Mouse (Mus musculus): ENCODE data around the gene Nav2. TPM values are rescaled to one million over a fixed set of nuclear protein-coding genes. Genes with fewer than 3 reads are reported as not detected.

The Nav2 gene
- polyA plus RNA-seq, 1 experiment from 2014 or later, result 27.6 TPM

- WGBS, result 75% methylated on average over 8 of the region's 8 CpGs
- Histone ChIP-seq H3K4me3 (replicated peaks) (no peak overlapping the region), H3K36me3 (no peaks in the 10 kb centered on the region), H3K4me2 (no peak overlapping the region), H3K27me3 (replicated peaks) (no peaks in the 10 kb centered on the region), H3K4me1 (peaks cover 31% of the 10 kb centered on the region), H3K9ac (replicated peaks) (no peak overlapping the region), H3K9me3 (replicated peaks) (no peaks in the 10 kb centered on the region), H3K27ac (replicated peaks) (no peak overlapping the region)
- no peak for ATAC-seq (ENCODE audit: low FRiP score)
These were observed 272.5 kb downstream of the Nav2 start for GRCm38 (mm10) chr7:49181010-49181409.

GRCm38 (mm10) chr7:49182427-49182826 is 273.9 kb downstream of the Nav2 start:
- Histone ChIP-seq H3K9me3 (replicated peaks) (no peaks in the 10 kb centered on the region), H3K4me1 (peaks cover 32% of the 10 kb centered on the region), H3K36me3 (no peaks in the 10 kb centered on the region), H3K27me3 (replicated peaks) (no peaks in the 10 kb centered on the region), H3K9ac (replicated peaks) (no peak overlapping the region), H3K4me2 (no peak overlapping the region), H3K27ac (replicated peaks) (no peak overlapping the region), H3K4me3 (replicated peaks) (no peak overlapping the region)
- 74% methylated on average over 5 of the region's 5 CpGs for WGBS
- no peak for ATAC-seq (ENCODE audit: low FRiP score)

GRCm38 (mm10) chr7:49183696-49184095 is 275.2 kb downstream of the Nav2 start:
- Histone ChIP-seq H3K4me1 (peaks cover 35% of the 10 kb centered on the region), H3K9ac (replicated peaks) (no peak overlapping the region), H3K4me3 (replicated peaks) (no peak overlapping the region), H3K27me3 (replicated peaks) (no peaks in the 10 kb centered on the region), H3K9me3 (replicated peaks) (no peaks in the 10 kb centered on the region), H3K36me3 (no peaks in the 10 kb centered on the region), H3K4me2 (no peak overlapping the region), H3K27ac (replicated peaks) (no peak overlapping the region)
- ATAC-seq (ENCODE audit: low FRiP score), result no peak
- WGBS, result 48% methylated on average over 5 of the region's 5 CpGs

GRCm38 (mm10) chr7:49185991-49186390 is 277.5 kb downstream of the Nav2 start:
- Histone ChIP-seq H3K4me1 (peaks cover 57% of the 10 kb centered on the region), H3K4me2 (no peak overlapping the region), H3K27me3 (replicated peaks) (no peaks in the 10 kb centered on the region), H3K27ac (replicated peaks) (no peak overlapping the region), H3K4me3 (replicated peaks) (no peak overlapping the region), H3K9ac (replicated peaks) (no peak overlapping the region), H3K36me3 (no peaks in the 10 kb centered on the region), H3K9me3 (replicated peaks) (no peaks in the 10 kb centered on the region)
- WGBS, result 80% methylated on average over 5 of the region's 5 CpGs
- no peak for ATAC-seq (ENCODE audit: low FRiP score)

- peaks cover 59% of the 10 kb centered on the region for H3K4me1 ChIP-seq
- no peak for ATAC-seq (ENCODE audit: low FRiP score)
- no peak overlapping the region for H3K27ac ChIP-seq (replicated peaks)
- no peaks in the 10 kb centered on the region for H3K36me3 ChIP-seq
- no peak overlapping the region for H3K4me2 ChIP-seq
- H3K27me3 ChIP-seq (replicated peaks), result no peaks in the 10 kb centered on the region
- H3K4me3 ChIP-seq (replicated peaks), result no peak overlapping the region
- no peak overlapping the region for H3K9ac ChIP-seq (replicated peaks)
- WGBS, result 87% methylated on average over 5 of the region's 5 CpGs
- H3K9me3 ChIP-seq (replicated peaks), result no peaks in the 10 kb centered on the region
These were observed 280.8 kb downstream of the Nav2 start for GRCm38 (mm10) chr7:49189364-49189763.

- Histone ChIP-seq H3K27ac (replicated peaks) (peak overlapping the region; percentile 80), H3K9ac (replicated peaks) (no peak overlapping the region), H3K9me3 (replicated peaks) (no peaks in the 10 kb centered on the region), H3K27me3 (replicated peaks) (no peaks in the 10 kb centered on the region), H3K4me1 (peaks cover 57% of the 10 kb centered on the region), H3K4me3 (replicated peaks) (no peak overlapping the region), H3K4me2 (no peak overlapping the region), H3K36me3 (no peaks in the 10 kb centered on the region)
- WGBS, result 71% methylated on average over 4 of the region's 4 CpGs
- ATAC-seq (ENCODE audit: low FRiP score), result no peak
These were observed 281.9 kb downstream of the Nav2 start for GRCm38 (mm10) chr7:49190231-49190985.

- Histone ChIP-seq H3K9me3 (replicated peaks) (no peaks in the 10 kb centered on the region), H3K36me3 (no peaks in the 10 kb centered on the region), H3K4me1 (peaks cover 57% of the 10 kb centered on the region), H3K4me2 (0 out of 2 replicates have a peak overlapping the region, but pooled peaks have one; percentile 9), H3K27me3 (replicated peaks) (no peaks in the 10 kb centered on the region), H3K9ac (replicated peaks) (peak overlapping the region; percentile 18; the same call in 1 of the 2 replicates), H3K4me3 (replicated peaks) (no peak overlapping the region), H3K27ac (replicated peaks) (peak overlapping the region; percentile 80)
- ATAC-seq (ENCODE audit: low FRiP score), result peak; percentile 74
- WGBS, result 34% methylated on average over 7 of the region's 7 CpGs
These were observed 282.7 kb downstream of the Nav2 start for GRCm38 (mm10) chr7:49191081-49191678.

GRCm38 (mm10) chr7:49192061-49192695 is 283.7 kb downstream of the Nav2 start:
- Histone ChIP-seq H3K4me3 (replicated peaks) (no peak overlapping the region), H3K4me1 (peaks cover 49% of the 10 kb centered on the region), H3K27me3 (replicated peaks) (no peaks in the 10 kb centered on the region), H3K4me2 (no peak overlapping the region), H3K9ac (replicated peaks) (no peak overlapping the region), H3K9me3 (replicated peaks) (no peaks in the 10 kb centered on the region), H3K27ac (replicated peaks) (peak overlapping the region; percentile 80), H3K36me3 (no peaks in the 10 kb centered on the region)
- 82% methylated on average over 2 of the region's 2 CpGs for WGBS
- ATAC-seq (ENCODE audit: low FRiP score), result no peak

- ATAC-seq (ENCODE audit: low FRiP score), result no peak
- Histone ChIP-seq H3K9ac (replicated peaks) (no peak overlapping the region), H3K4me1 (peaks cover 31% of the 10 kb centered on the region), H3K27me3 (replicated peaks) (no peaks in the 10 kb centered on the region), H3K36me3 (no peaks in the 10 kb centered on the region), H3K9me3 (replicated peaks) (no peaks in the 10 kb centered on the region), H3K27ac (replicated peaks) (no peak overlapping the region), H3K4me3 (replicated peaks) (no peak overlapping the region), H3K4me2 (no peak overlapping the region)
- 63% methylated on average over 5 of the region's 5 CpGs for WGBS
These were observed 287.2 kb downstream of the Nav2 start for GRCm38 (mm10) chr7:49195711-49196147.

- H3K9me3 ChIP-seq (replicated peaks), result no peaks in the 10 kb centered on the region
- H3K4me3 ChIP-seq (replicated peaks), result no peak overlapping the region
- no peak overlapping the region for H3K27ac ChIP-seq (replicated peaks)
- H3K4me2 ChIP-seq, result no peak overlapping the region
- no peaks in the 10 kb centered on the region for H3K27me3 ChIP-seq (replicated peaks)
- H3K9ac ChIP-seq (replicated peaks), result no peak overlapping the region
- WGBS, result 17% methylated on average over 6 of the region's 6 CpGs
- peak; percentile 70 for ATAC-seq (ENCODE audit: low FRiP score)
- H3K4me1 ChIP-seq, result peaks cover 37% of the 10 kb centered on the region
- no peaks in the 10 kb centered on the region for H3K36me3 ChIP-seq
These were observed 290.9 kb downstream of the Nav2 start for GRCm38 (mm10) chr7:49199366-49199765.

GRCm38 (mm10) chr7:49200270-49200669 is 291.8 kb downstream of the Nav2 start:
- Histone ChIP-seq H3K9me3 (replicated peaks) (no peaks in the 10 kb centered on the region), H3K9ac (replicated peaks) (no peak overlapping the region), H3K4me2 (no peak overlapping the region), H3K4me1 (peaks cover 37% of the 10 kb centered on the region), H3K27ac (replicated peaks) (no peak overlapping the region), H3K36me3 (no peaks in the 10 kb centered on the region), H3K4me3 (replicated peaks) (no peak overlapping the region), H3K27me3 (replicated peaks) (no peaks in the 10 kb centered on the region)
- no peak for ATAC-seq (ENCODE audit: low FRiP score)
- 87% methylated on average over 6 of the region's 6 CpGs for WGBS

- Histone ChIP-seq H3K27me3 (replicated peaks) (no peaks in the 10 kb centered on the region), H3K27ac (replicated peaks) (no peak overlapping the region), H3K9me3 (replicated peaks) (no peaks in the 10 kb centered on the region), H3K4me3 (replicated peaks) (no peak overlapping the region), H3K36me3 (no peaks in the 10 kb centered on the region), H3K9ac (replicated peaks) (no peak overlapping the region), H3K4me1 (peaks cover 39% of the 10 kb centered on the region), H3K4me2 (no peak overlapping the region)
- ATAC-seq (ENCODE audit: low FRiP score), result no peak
- 60% methylated on average over 4 of the region's 4 CpGs for WGBS
These were observed 294.5 kb downstream of the Nav2 start for GRCm38 (mm10) chr7:49202971-49203370.

Measured in neural tube, embryonic 15.5 days (tissue).